Mouse (Mus musculus) lung, embryonic 14.5 days (tissue): ENCODE results near the gene Srpk1. TPM values are rescaled to one million over a fixed set of nuclear protein-coding genes. Genes with fewer than 3 reads are reported as not detected.
"Not testable (repeated sequence)": the region's sequence is repeated elsewhere in the genome, so short reads cannot be mapped to it uniquely, and the experiment has no call there.

Source experiments
- ATAC-seq: fragments of 200-750 bp; cut with Nextera tagmentation; 2 replicates; pipeline ENCODE4 v1.8.0; 2017; ENCODE audit warnings: mild to moderate bottlenecking, moderate TSS enrichment, moderate library complexity; ENCODE audit not compliant: insufficient read depth
- DNase-seq: peaks from one replicate; pipeline ENCODE4 v3.0.0-alpha.2; 2015
- H3K27ac ChIP-seq: fragments of 300-500 bp; sonication (generic); 2 replicates; pipeline ENCODE4 v1.5.1; 2014; ENCODE audit warnings: low read depth, mild to moderate bottlenecking, moderate library complexity
- H3K27me3 ChIP-seq: fragments of 300-500 bp; sonication (generic); 2 replicates; pipeline ENCODE4 v1.6.1; 2014; ENCODE audit warnings: low read length, control low read depth; ENCODE audit not compliant: insufficient read depth
- H3K36me3 ChIP-seq: fragments of 300-500 bp; sonication (generic); 2 replicates; pipeline ENCODE4 v1.6.1; 2014; ENCODE audit warnings: control low read depth; ENCODE audit not compliant: insufficient read depth
- H3K4me1 ChIP-seq: fragments of 300-500 bp; sonication (generic); 2 replicates; pipeline ENCODE4 v1.6.1; 2014; ENCODE audit warnings: antibody characterized with exemption, control low read depth; ENCODE audit not compliant: insufficient read depth
- H3K4me2 ChIP-seq: fragments of 300-500 bp; sonication (generic); 2 replicates; pipeline ENCODE4 v1.6.1; 2014; ENCODE audit warnings: mild to moderate bottlenecking
- H3K4me3 ChIP-seq: fragments of 300-500 bp; sonication (generic); 2 replicates; pipeline ENCODE4 v1.5.1; 2014; ENCODE audit warnings: low read depth, low read length
- H3K9ac ChIP-seq: fragments of 300-500 bp; sonication (generic); 2 replicates; pipeline ENCODE4 v1.6.1; 2014
- H3K9me3 ChIP-seq: fragments of 300-500 bp; sonication (generic); 2 replicates; pipeline ENCODE4 v1.6.1; 2016; ENCODE audit warnings: low read depth, low read length, control low read depth
- CTCF ChIP-seq: IDR thresholded peaks from 2 replicates; pipeline ENCODE4 v1.5.1; 2016; ENCODE audit warnings: antibody characterized with exemption, low read depth
- WGBS: fragments of 180-500 bp; shearing (Covaris S2); extraction: QIAGEN DNeasy Blood & Tissue Kit; methylation state at CpG from one replicate; pipeline ENCODE4 v1.1.7; 2014; 5-methylcytosine and 5-hydroxymethylcytosine counted together
- polyA plus RNA-seq: library from polyadenylated mRNA; unstranded; fragments of >200 nt; fragmentation: Nextera tagmentation; extraction: Ambion mirVana; gene quantifications from 2 replicates; pipeline ENCODE4 v1.2.1, GENCODE M21; 2014

Gene Srpk1
- polyA plus RNA-seq, 1 experiment from 2014 or later, result 122 TPM

GRCm38 (mm10) chr17:28557772-28558171, 64.7 kb downstream of the Srpk1 start:
- no peak overlapping the region for H3K4me3 ChIP-seq
- H3K4me2 ChIP-seq, result no peak overlapping the region
- WGBS, result 66% methylated on average over 6 of the region's 6 CpGs
- no peak for DNase-seq
- no peaks in the 10 kb centered on the region; the same call in 1 of the 2 replicates for H3K4me1 ChIP-seq
- no peaks in the 10 kb centered on the region for H3K9me3 ChIP-seq
- no peak overlapping the region for H3K9ac ChIP-seq
- no peaks in the 10 kb centered on the region for H3K27me3 ChIP-seq
- no peak overlapping the region for H3K27ac ChIP-seq
- ATAC-seq, result no peak
- H3K36me3 ChIP-seq, result no peaks in the 10 kb centered on the region
- no peak for TF ChIP-seq CTCF

- whole genome bisulfite sequencing, result 46% methylated on average over 6 of the region's 6 CpGs
- Histone ChIP-seq H3K4me1 (no peaks in the 10 kb centered on the region; the same call in 1 of the 2 replicates), H3K9me3 (no peaks in the 10 kb centered on the region), H3K27me3 (no peaks in the 10 kb centered on the region), H3K9ac (no peak overlapping the region), H3K4me2 (no peak overlapping the region), H3K27ac (no peak overlapping the region), H3K36me3 (no peaks in the 10 kb centered on the region), H3K4me3 (no peak overlapping the region)
- ATAC-seq (no peak), DNase-seq (peak; percentile 41)
- no peak for TF ChIP-seq CTCF
Observed at GRCm38 (mm10) chr17:28556635-28557396, 65.7 kb downstream of the Srpk1 start.

- not testable (repeated sequence) for H3K4me3 ChIP-seq, H3K9me3 ChIP-seq, DNase-seq, H3K27ac ChIP-seq, ATAC-seq, H3K9ac ChIP-seq, H3K4me1 ChIP-seq, H3K27me3 ChIP-seq, H3K4me2 ChIP-seq, H3K36me3 ChIP-seq
- WGBS, result 93% methylated on average over 4 of the region's 4 CpGs
Observed at GRCm38 (mm10) chr17:28554021-28554420, 68.5 kb downstream of the Srpk1 start.

GRCm38 (mm10) chr17:28553040-28553793, 69.3 kb downstream of the Srpk1 start:
- Histone ChIP-seq H3K27me3 (no peaks in the 10 kb centered on the region), H3K36me3 (no peaks in the 10 kb centered on the region), H3K4me3 (no peak overlapping the region), H3K4me1 (no peaks in the 10 kb centered on the region), H3K4me2 (no peak overlapping the region), H3K9me3 (no peaks in the 10 kb centered on the region), H3K27ac (no peak overlapping the region), H3K9ac (no peak overlapping the region)
- TF ChIP-seq CTCF, result peak; percentile 90
- peak; percentile 78 for DNase-seq
- WGBS, result 4% methylated on average over 14 of the region's 14 CpGs
- no peak for ATAC-seq

GRCm38 (mm10) chr17:28549111-28549510, 73.4 kb downstream of the Srpk1 start, which contains the start of gene Clpsl2:
TSS of gene Clpsl2 (plus strand) at chr17:28549411.
- ATAC-seq (no peak), DNase-seq (no peak)
- Histone ChIP-seq H3K9ac (no peak within 1 kb of the TSS), H3K9me3 (no peaks in the 10 kb centered on the region), H3K4me3 (no peak within 1 kb of the TSS), H3K4me2 (no peak within 1 kb of the TSS), H3K27me3 (no peaks in the 10 kb centered on the region), H3K4me1 (no peaks in the 10 kb centered on the region), H3K27ac (no peak within 1 kb of the TSS), H3K36me3 (no peaks in the 10 kb centered on the region)
- no peak for TF ChIP-seq CTCF
- WGBS, result 70% methylated on average over 14 of the region's 14 CpGs

GRCm38 (mm10) chr17:28548550-28548949, 74.0 kb downstream of the Srpk1 start:
- Histone ChIP-seq H3K4me3 (no peak overlapping the region), H3K27ac (no peak overlapping the region), H3K36me3 (no peaks in the 10 kb centered on the region), H3K9ac (no peak overlapping the region), H3K27me3 (no peaks in the 10 kb centered on the region), H3K4me1 (no peaks in the 10 kb centered on the region), H3K9me3 (no peaks in the 10 kb centered on the region), H3K4me2 (no peak overlapping the region)
- no peak for DNase-seq
- no peak for ATAC-seq
- 56% methylated on average over 11 of the region's 11 CpGs for WGBS
- no peak for TF ChIP-seq CTCF

- DNase-seq (no peak), ATAC-seq (no peak)
- no peaks in the 10 kb centered on the region for H3K27me3 ChIP-seq
- no peaks in the 10 kb centered on the region for H3K36me3 ChIP-seq
- H3K4me3 ChIP-seq, result no peak overlapping the region
- H3K9me3 ChIP-seq, result no peaks in the 10 kb centered on the region
- H3K27ac ChIP-seq, result no peak overlapping the region
- no peak overlapping the region for H3K4me2 ChIP-seq
- 89% methylated on average over 1 of the region's 1 CpGs for WGBS
- H3K9ac ChIP-seq, result no peak overlapping the region
- no peaks in the 10 kb centered on the region for H3K4me1 ChIP-seq
- TF ChIP-seq CTCF, result no peak
Observed at GRCm38 (mm10) chr17:28546925-28547324, 75.6 kb downstream of the Srpk1 start.
